17 mouse cellular contexts compared by ENCODE assay signal in the genomic region with DNA sequence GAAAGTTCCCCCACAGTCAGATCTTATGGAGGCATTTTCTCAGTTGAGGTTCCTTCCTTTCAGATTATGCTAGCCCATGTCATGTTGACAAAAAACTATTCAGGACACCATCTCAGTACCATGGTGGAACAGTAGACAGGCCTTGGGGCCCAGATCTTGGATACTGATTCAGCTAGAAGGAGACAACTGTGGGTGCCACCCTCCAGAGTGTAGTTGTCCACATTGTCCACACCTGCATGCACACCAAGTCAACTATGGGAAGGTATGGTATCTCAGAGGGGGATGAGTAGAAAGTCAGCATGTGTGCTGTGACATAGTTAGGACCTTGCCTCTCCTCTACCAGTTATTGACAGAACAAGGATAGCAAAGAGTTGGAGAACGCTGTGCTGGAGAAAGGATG. TPM values are rescaled to one million over a fixed set of nuclear protein-coding genes. Genes with fewer than 3 reads are reported as not detected.
"Had no signal": no experiment of that assay in that cellular context is flagged by ENCODE, and none has a peak within 500 bp of the region (broad histone marks: within the 10 kb centered on the region; RNA-seq: fewer than 3 reads in every experiment).

No protein-coding gene starts in this region.

RNA-seq across cellular contexts. Expression of gene Tcp10b, which starts 30.6 kb away (rescaled TPM):
- polyA plus RNA-seq: kidney, embryonic 15.5 days; limb, embryonic 12.5 days; liver, embryonic 12.5 days; liver, embryonic 15.5 days; midbrain, embryonic 12.5 days; neural tube, embryonic 11.5 days had no signal

RNA-seq across cellular contexts. Expression of gene Gpr31b, which starts 39.4 kb away (rescaled TPM):
- total RNA-seq: layer of hippocampus, adult 8-10 months; layer of hippocampus, postnatal 36 days; left cerebral cortex, adult 2 months; left cerebral cortex, postnatal 36 days; megakaryocyte-erythroid progenitor cell, adult 5-6 weeks had no signal
- polyA plus RNA-seq: limb, embryonic 12.5 days; liver, embryonic 12.5 days; liver, embryonic 15.5 days; lung, embryonic 16.5 days; midbrain, embryonic 12.5 days; midbrain, postnatal 0 days; neural tube, embryonic 11.5 days; neural tube, embryonic 15.5 days; stomach, embryonic 16.5 days; urinary bladder, adult 2 months had no signal

RNA-seq across cellular contexts. Expression of gene Unc93a, which starts 40.1 kb away (rescaled TPM):
- total RNA-seq: layer of hippocampus, postnatal 10 days; layer of hippocampus, postnatal 36 days; midbrain, postnatal 0 days had no signal
- polyA plus RNA-seq: kidney, embryonic 15.5 days; limb, embryonic 12.5 days; liver, embryonic 12.5 days; liver, embryonic 15.5 days; lung, embryonic 16.5 days; midbrain, embryonic 12.5 days; neural tube, embryonic 11.5 days; neural tube, embryonic 15.5 days; stomach, embryonic 16.5 days; urinary bladder, adult 2 months had no signal
